Mouse (Mus musculus) lung, postnatal 0 days (tissue): ENCODE data around the gene Cd200r3.

Experiments
- CTCF ChIP-seq: IDR thresholded peaks from 2 replicates; pipeline ENCODE4 v1.5.1; 2016; ENCODE audit warnings: antibody characterized with exemption, mild to moderate bottlenecking
- EP300 ChIP-seq: IDR thresholded peaks from 2 replicates; pipeline ENCODE4 v1.6.1; 2016; ENCODE audit warnings: antibody characterized with exemption, mild to moderate bottlenecking, control low read depth

GRCm38 (mm10) chr16:45020055-45020454, 76.6 kb downstream of the Cd200r3 start:
- TF ChIP-seq CTCF (no peak), EP300 (no peak)
